Mouse (Mus musculus): Measurements from ENCODE around the gene Paqr8. TPM values are rescaled to one million over a fixed set of nuclear protein-coding genes. Genes with fewer than 3 reads are reported as not detected.
"Not testable (repeated sequence)": the region's sequence is repeated elsewhere in the genome, so short reads cannot be mapped to it uniquely, and the experiment has no call there.

Gene Paqr8
- total RNA-seq, 2 experiments from 2014 or later = 2.9 to 3.1 TPM

DNA sequence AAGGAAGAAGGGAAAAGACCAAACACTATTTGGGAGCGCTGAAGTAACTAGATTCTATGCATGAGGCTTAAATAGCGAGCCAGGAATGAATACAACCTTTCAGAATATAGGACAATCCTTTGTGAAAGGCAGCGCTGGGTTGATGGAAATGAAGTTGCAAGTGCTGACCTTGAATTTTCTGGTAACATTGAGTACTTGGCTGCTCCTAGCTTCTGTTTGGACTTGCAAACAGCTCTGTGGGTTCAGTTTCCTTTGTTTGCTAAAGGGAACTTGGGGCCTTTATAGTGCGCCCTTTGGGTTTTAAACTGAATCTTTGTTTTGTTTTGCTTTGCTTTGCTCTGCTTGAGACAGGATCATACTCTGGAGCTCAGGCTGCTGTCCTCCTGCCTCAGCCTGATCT lies 18.1 kb downstream of the Paqr8 start:
- ATAC-seq (replicated peaks; ENCODE audit: poor library complexity, severe bottlenecking) = no peak

DNA sequence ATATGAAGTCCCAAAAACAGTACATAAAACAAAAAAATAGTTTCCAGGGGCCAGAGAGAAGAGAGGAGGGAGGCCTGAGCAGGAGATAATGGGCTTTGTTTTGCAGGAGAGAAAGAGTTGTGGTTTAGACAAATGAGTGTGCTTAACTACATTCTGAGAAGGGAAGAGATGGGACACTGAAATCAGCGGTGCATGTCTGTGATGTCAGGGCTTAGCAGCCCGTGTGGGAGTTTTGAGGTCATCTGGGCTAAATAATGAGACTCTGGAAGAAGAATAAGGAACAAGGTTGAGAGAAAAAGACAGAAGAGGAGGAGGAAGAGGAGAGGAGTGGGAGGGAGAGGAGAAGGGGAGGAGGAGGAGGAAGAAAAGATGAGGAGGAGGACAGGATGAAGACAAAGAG lies 21.7 kb downstream of the Paqr8 start:
- peak; percentile 36; the same call in 1 of the 2 replicates for ATAC-seq (replicated peaks; ENCODE audit: poor library complexity, severe bottlenecking)

DNA sequence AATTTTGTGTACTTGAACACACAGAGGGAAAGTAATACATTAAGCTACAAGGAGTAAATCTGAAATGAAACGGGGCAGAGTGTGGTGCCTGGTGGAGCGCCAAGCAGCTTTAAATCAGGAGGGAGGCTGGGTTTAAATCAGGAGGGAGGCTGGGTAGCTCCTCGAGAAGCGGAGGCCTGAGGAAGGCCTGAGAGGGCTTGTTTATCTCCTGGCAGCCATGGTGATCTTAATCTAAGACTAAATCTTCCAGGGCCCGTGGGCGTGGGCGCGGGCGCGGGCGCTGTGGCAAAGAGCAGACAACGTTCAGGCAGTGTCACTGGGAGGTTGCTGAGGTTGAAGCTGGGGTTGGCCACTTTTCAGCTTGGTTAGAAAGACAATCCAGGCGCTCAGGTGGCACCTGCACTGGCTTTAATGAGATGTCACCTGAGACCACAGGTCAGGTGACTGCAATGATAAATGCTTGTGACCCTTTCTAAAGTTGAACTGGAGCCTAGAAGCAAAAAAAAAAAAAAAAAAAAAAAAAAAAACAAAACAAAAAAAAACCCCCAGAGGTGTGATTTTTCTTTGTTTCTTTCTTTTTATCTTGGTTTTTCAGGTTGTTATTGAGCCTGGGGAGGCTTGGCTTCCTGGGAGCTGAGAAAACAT lies 22.2 kb downstream of the Paqr8 start:
- peak; percentile 43; the same call in 1 of the 2 replicates for ATAC-seq (replicated peaks; ENCODE audit: poor library complexity, severe bottlenecking)

- no peak for ATAC-seq (replicated peaks; ENCODE audit: poor library complexity, severe bottlenecking)
Measured at GRCm38 (mm10) chr1:20914769-20915168, 24.4 kb downstream of the Paqr8 start.

- ATAC-seq (replicated peaks; ENCODE audit: poor library complexity, severe bottlenecking) = no peak
Measured at GRCm38 (mm10) chr1:20915608-20916007, 25.2 kb downstream of the Paqr8 start.

DNA sequence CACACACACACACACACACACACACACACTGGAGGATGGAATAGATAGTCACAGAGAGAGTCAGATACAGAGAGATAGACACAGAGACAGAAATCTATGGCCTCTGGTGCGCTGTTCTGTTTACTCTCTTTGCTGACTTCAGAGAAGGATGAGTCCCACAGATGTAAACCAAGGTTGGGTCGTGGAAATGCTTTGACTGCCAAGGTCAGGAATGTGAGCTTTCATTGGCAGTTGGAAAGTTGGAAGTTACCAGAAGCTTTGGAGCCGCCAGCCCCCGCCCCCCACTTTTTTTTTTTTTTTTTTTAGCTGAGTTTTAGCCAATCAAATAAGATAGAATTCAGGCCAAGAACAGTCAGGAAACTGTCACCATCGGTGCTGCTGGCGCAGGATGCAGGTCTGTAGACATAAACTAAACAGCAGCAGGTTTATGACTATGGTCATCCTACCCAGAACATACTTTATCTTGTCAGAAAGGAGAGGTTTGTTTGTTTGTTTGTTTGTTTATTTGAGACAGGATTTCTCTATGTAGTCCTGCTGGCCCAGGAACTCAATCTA lies 27.2 kb downstream of the Paqr8 start:
- ATAC-seq (replicated peaks; ENCODE audit: poor library complexity, severe bottlenecking) = no peak

DNA sequence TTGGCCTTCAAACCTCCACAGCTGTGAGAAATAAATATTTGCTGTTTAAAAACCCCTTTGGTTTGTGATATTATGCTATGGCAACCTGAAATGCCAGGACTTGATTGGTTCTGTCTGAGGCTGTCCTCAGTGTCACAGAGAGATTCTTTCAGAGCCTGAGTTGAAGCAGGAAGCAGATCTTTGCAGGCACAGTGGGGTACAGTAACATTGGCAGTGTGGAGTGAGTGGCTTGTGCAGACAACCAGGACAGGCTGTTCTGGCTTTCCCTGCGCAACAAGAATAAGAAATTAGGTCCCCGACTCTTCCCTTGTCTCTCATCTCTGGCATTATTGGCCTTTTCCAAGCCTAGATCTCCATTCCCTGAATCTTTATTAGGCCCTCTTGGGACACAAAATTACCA lies 29.3 kb downstream of the Paqr8 start:
- ATAC-seq (replicated peaks; ENCODE audit: poor library complexity, severe bottlenecking) = no peak

DNA sequence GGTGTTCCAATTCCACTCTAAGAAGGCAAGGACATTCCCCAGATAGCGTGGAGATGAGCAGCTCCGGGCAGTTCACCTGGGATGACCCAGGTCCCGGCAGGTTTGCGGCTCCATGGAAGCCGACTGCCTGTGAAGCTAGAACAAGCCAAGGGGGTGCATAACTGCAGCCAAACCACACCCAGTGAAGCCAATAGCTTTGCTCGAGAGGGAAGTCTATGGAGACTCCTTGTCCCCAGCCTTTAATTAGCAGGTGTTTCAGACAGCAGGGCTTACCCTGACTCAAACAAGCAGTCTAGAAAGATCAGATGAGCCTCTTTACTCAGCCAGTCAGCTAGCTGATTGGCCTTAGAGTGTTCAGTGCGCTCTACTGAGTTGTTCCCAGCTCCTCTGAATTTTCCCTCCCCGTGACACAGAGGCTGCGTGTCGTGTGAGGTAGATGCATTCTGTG lies 30.7 kb downstream of the Paqr8 start:
- ATAC-seq (replicated peaks; ENCODE audit: poor library complexity, severe bottlenecking) = no peak

GRCm38 (mm10) chr1:20922612-20923399 lies 32.4 kb downstream of the Paqr8 start:
- ATAC-seq (replicated peaks; ENCODE audit: poor library complexity, severe bottlenecking) = no peak

GRCm38 (mm10) chr1:20925324-20925723 lies 34.9 kb downstream of the Paqr8 start:
- ATAC-seq (replicated peaks; ENCODE audit: poor library complexity, severe bottlenecking) = not testable (repeated sequence)

DNA sequence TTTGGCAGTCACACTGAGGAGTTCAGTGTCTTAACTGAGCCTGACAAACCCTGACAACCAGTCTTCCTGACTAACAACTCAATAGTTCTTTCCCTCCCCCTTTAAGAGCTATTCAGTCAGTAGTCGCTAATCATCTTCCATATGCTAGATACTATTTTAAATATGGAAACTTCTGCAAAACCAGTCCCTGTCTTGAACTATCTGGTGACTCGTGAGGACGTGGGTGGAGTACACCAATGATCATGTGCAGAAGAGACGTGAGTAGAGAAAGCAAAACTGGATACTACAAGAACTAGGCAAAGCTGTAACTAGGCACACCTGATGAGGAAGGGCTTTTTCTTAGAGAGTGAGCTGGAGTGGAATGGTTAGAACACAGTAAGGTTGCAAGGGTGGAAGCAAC lies 35.5 kb downstream of the Paqr8 start:
- no peak for ATAC-seq (replicated peaks; ENCODE audit: poor library complexity, severe bottlenecking)

DNA sequence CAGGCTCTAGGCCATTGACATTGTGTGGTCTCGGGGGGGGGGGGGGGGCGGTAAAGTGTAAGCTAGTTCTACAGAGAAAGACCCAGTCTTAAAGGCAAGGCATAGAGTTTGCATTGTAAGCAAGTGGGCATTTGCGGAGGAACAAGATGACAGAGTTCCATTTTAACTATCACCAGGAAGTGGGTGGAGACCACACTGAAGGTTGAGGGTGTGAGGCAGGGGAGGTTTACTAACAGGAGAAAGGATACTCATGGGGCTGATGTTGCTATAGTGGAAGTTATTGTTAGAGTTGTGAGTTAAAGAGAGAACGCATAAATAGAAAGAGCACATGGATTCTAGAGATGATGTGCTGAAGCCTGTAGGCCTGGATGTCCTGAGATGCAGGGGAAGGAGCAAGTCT lies 36.0 kb downstream of the Paqr8 start:
- ATAC-seq (replicated peaks; ENCODE audit: poor library complexity, severe bottlenecking) = no peak

GRCm38 (mm10) chr1:20928487-20928886 lies 38.1 kb downstream of the Paqr8 start:
- ATAC-seq (replicated peaks; ENCODE audit: poor library complexity, severe bottlenecking) = peak; percentile 58

DNA sequence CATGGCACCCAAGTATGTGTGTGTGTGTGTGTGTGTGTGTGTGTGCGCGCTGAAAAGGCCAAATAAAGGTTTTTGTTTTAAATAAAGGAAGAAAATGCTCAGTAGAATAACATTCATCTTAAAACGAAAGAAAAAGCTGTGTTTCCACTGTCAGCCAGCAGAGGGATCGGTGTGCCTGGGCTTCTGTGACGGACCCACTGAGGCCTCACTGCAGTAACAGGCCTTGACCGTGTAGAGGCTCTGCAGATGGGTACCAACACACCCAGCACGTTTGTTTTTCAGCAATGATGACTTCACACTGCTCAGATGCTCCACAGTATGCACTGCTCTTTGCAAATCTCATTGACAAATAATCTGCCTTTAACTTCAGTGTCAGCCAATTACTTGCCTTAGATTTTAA lies 43.1 kb downstream of the Paqr8 start:
- ATAC-seq (replicated peaks; ENCODE audit: poor library complexity, severe bottlenecking) = peak; percentile 91

GRCm38 (mm10) chr1:20935106-20935505 lies 44.7 kb downstream of the Paqr8 start:
- no peak for ATAC-seq (replicated peaks; ENCODE audit: poor library complexity, severe bottlenecking)

- peak; percentile 93 for ATAC-seq (replicated peaks; ENCODE audit: poor library complexity, severe bottlenecking)
Measured at GRCm38 (mm10) chr1:20939046-20939445, 48.6 kb downstream of the Paqr8 start.

DNA sequence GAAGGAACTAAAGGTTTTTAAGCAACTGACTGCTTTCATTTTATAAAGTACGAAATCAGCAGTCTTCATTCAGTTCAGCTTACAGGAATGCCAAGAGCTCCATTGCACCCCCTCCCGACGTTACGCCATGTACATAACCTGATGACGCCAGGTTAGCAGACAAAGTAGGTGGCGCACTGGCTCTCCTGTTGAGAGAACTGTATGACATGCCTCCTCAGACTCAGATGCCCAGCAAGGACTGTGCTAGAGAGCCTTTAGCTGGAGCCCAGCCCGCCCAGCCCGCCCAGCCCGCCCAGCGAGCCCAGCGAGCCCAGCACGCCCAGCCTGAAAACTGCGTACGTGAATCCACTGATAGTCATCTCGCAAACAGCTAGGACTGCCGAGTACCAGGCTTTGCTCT lies 49.7 kb downstream of the Paqr8 start:
- ATAC-seq (replicated peaks; ENCODE audit: poor library complexity, severe bottlenecking) = 0 out of 2 replicates have a peak, but pooled peaks have one; percentile 19

- ATAC-seq (replicated peaks; ENCODE audit: poor library complexity, severe bottlenecking) = no peak
Measured at GRCm38 (mm10) chr1:20941322-20941721, 50.9 kb downstream of the Paqr8 start.

- ATAC-seq (replicated peaks; ENCODE audit: poor library complexity, severe bottlenecking) = no peak
Measured at GRCm38 (mm10) chr1:20941857-20942256, 51.5 kb downstream of the Paqr8 start.

- ATAC-seq (replicated peaks; ENCODE audit: poor library complexity, severe bottlenecking) = no peak
Measured at GRCm38 (mm10) chr1:20943016-20943415, 52.6 kb downstream of the Paqr8 start.

DNA sequence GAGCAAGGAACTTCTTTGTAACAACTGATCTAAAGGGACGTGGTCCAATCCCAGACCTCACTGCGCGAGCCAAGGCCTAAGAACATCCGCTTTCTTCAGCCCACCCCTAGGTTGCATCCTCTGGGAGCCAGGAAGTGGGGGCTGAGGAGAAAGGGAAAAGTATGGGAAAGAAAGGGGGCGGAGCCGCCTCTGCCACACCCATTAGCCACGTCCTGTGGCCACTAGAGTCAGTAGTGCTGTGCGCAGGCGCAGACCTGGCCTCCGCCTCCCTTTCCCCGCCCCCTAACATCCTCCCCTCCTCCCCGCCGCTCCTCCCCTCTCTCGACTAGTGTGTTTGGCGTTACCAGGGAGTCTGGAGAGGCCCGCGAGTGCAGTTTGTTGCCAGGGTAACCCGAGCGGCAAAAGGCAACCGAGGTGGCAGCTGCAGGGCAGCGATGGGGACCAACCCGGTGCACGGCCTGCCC lies 60.9 kb downstream of the Paqr8 start, which contains the start of gene Efhc1:
TSS of gene Efhc1 (plus strand) at position 327 of the 464 bp plus-strand sequence.
- ATAC-seq (replicated peaks; ENCODE audit: poor library complexity, severe bottlenecking) = peak; percentile 96

Measured in granulocyte monocyte progenitor cell, adult 5-6 weeks (primary cell).